Mouse (Mus musculus): ENCODE results near the gene Tyms. TPM values are rescaled to one million over a fixed set of nuclear protein-coding genes. Genes with fewer than 3 reads are reported as not detected.

The Tyms gene
- 55.8 and 62.4 TPM in 2 replicates for total RNA-seq (2023)

GRCm38 (mm10) chr5:30072825-30073821 is at the start of gene Tyms:
Tyms (minus strand) TSS chr5:30073617.

GRCm38 (mm10) chr5:30105668-30106300 is 32.4 kb upstream of the Tyms start, which contains the start of gene 3110082J24Rik:
3110082J24Rik (minus strand) TSS chr5:30106086.

GRCm38 (mm10) chr5:30104841-30105667 is 31.6 kb upstream of the Tyms start, which contains the start of gene Garem2:
Garem2 (plus strand) TSS chr5:30105161.

GRCm38 (mm10) chr5:30012726-30013503 is 60.5 kb downstream of the Tyms start, which contains the start of gene Il6:
Il6 (plus strand) TSS chr5:30013114.

Other genes starting within 250 kb of the Tyms start
- gene Il6, start 60.5 kb downstream of the Tyms start, total RNA-seq (2023): 3.9 and 5.6 TPM in 2 replicates
- gene Garem2, start 31.5 kb upstream of the Tyms start, total RNA-seq (2023): not detected in 2 replicates
- gene 3110082J24Rik, start 32.5 kb upstream of the Tyms start, total RNA-seq (2023): not detected in 2 replicates
- 69.2 and 73.4 TPM in 2 replicates for gene Hadha, start 81.5 kb upstream of the Tyms start, total RNA-seq (2023)
- 54.5 and 74.3 TPM in 2 replicates for gene Hadhb, start 81.6 kb upstream of the Tyms start, total RNA-seq (2023)
- gene Adgrf3, start 132.1 kb upstream of the Tyms start, total RNA-seq (2023): not detected in 2 replicates
- 9.3 and 9.7 TPM in 2 replicates for gene Selenoi, start 159.0 kb upstream of the Tyms start, total RNA-seq (2023)
- not detected in 2 replicates for gene Drc1, start 207.8 kb upstream of the Tyms start, total RNA-seq (2023)